Mouse (Mus musculus): Measurements from ENCODE around the gene Nek8. TPM values are rescaled to one million over a fixed set of nuclear protein-coding genes. Genes with fewer than 3 reads are reported as not detected.
"Not testable (repeated sequence)": the region's sequence is repeated elsewhere in the genome, so short reads cannot be mapped to it uniquely, and the experiment has no call there.

The Nek8 gene
- total RNA-seq, 2 experiments from 2014 or later = 16.3 to 16.5 TPM

DNA sequence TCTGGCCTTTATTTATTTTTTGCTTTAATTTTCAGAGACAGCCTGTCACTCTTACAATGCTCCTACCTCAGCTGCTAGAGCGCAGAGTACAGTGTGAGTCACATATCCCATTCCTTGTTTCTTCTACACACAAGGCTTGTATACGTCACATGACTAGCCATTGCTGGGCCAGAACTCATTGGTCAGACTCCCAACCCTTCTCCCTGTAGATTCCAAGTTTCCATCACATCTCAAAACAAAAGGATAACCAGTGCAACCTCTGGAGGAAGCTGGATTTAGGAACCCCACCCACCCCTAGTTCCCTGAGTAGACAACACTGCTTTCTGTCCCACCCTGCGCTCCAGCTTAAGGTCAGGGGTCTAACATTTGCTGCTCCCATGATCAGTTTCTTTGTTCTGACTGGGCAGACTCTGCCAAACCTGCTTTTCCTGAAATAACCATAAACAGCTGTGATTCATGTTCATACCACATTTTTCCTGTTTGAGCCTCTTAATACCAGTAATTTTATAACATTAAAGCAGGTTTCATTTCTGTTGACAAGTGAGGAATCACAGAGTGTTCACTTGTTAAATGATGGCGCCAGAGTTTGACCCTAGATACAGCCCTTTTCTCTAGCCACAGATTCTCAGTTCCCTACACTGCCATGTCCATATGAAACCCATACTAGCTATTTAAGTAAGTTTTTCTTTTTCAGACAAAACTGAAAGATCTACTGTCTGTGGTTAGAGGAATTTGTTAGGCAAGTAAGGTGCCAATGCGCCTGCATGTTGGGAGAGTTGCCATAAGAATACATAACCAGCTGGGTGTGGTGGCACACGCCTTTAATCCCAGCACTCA is 29.6 kb downstream of the Nek8 start:
- no peak for DNase-seq (ENCODE audit: low spot score in 2 of 2)

GRCm38 (mm10) chr11:78146168-78146567 is 30.3 kb downstream of the Nek8 start:
- no peak for DNase-seq (ENCODE audit: low spot score in 2 of 2)

DNA sequence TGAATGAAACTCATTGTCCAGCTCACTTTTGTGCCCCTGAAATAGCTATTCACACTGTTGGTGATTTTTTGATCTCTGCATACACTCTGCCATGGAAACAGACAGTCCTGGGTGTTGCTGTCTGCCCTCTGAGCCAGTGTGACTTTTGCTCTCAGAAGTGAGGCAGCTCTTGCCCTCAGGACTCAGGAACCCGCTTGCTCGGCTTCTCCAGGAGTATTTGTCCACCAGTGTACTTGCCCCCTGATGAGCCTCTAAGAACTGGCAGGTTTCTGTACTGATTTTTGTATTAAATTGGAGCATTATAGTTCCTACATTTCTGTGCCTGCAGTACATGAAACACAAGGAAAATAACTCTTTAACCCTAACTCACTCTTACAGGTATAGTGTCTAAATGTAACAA is 33.0 kb downstream of the Nek8 start:
- DNase-seq (ENCODE audit: low spot score in 2 of 2) = no peak

DNA sequence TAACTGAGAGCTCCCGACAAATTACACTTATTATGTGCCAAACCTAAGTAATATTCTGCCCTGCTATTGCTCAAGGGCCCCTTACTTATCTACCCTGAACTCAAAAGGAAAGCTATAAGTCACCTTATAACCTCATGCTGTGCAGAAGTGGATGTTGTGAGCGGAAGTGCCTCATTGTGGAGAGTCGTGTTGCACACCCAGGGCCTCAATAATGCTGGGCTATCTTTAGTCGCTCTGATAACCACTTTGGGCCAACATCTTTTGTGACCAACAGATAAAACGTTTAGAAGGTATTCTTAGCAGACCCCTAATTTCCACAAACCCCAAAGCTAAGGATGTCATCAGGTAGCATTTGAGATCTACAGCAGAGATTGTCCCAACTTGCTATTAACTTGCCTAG is 35.8 kb downstream of the Nek8 start:
- no peak for DNase-seq (ENCODE audit: low spot score in 2 of 2)

DNA sequence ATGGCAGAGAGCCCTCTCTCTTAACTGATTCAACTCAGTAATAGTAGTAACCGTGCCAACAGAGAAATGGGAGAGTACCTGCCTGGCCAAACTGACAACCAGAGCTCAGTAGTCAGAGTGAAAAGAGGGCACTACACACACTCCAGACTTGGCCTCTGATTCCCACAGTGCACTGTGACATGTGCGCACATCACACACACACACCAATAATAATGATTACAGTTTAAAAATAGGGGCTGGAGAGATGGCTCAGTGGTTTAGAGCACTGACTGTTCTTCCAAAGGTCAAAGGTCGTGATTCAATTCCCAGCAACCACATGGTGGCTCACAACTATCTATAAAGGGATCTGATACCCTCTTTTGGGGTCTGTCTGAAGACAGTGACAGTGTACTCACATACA is 38.5 kb downstream of the Nek8 start:
- no peak for DNase-seq (ENCODE audit: low spot score in 2 of 2)

DNA sequence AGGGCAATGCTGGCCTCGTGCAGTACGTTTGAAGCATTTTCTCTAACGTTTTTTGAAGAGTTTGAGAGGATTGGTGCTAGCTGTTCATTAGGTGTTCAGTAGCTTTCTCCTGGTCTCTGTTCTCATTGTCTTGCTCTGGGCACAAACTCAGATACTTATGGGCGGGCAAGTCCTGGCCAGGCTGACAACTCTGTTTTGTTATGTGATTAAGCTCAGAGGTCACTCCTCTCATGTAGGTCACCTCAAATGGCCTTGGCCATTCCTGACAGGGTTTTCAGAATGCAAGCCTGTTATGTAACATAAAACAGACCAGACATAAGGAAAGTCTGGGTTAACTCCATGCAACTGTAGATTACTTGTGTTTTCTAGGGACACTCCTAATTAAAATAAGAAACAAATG is 38.9 kb downstream of the Nek8 start:
- DNase-seq (ENCODE audit: low spot score in 2 of 2) = no peak

- DNase-seq (ENCODE audit: low spot score in 2 of 2) = no peak
These were observed 40.3 kb downstream of the Nek8 start for GRCm38 (mm10) chr11:78136132-78136531.

- DNase-seq (ENCODE audit: low spot score in 2 of 2) = not testable (repeated sequence)
These were observed 41.2 kb downstream of the Nek8 start for GRCm38 (mm10) chr11:78135314-78135713.

DNA sequence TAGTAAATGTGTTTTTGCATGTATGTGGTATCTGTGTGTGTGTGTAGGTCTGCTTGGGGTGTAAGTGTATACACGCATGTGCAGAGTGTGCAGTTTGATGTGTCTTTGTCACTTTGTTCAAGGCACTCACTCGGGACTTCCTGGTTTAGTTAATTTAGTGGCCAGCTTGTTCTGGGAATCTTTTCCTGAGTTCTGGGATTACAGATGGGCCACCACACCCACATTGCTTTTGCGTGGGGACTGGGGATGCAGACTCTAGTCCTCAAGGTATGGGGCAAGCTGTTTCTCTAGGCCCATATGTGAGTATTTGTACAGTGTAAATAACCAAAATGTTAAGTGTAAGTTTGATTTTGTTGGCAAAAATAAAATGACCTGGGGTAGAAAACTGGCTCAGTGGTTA is 42.1 kb downstream of the Nek8 start:
- DNase-seq (ENCODE audit: low spot score in 2 of 2) = no peak

- DNase-seq (ENCODE audit: low spot score in 2 of 2) = no peak
These were observed 42.6 kb downstream of the Nek8 start for GRCm38 (mm10) chr11:78133915-78134314.

- DNase-seq (ENCODE audit: low spot score in 2 of 2) = no peak
These were observed 47.0 kb downstream of the Nek8 start for GRCm38 (mm10) chr11:78129458-78129857.

DNA sequence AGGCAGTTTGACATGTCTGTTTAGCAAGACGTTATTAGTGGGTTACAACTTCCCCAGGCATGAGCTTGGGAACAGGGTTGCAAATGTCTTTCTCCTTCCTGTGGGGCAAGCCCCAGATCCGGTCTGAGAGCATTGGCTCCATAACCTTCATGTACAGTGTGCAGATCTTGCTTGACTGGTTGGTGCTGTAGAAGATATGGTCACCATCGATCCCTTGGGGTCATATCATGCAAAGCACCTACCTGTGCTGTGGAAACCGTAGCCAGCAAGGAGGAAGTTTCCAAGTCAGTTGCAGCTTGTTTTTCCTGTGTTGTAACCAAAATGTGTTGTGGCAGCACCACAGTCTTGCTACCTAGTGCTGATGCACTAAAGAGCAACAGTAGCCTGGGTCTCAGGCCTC is 49.7 kb downstream of the Nek8 start:
- no peak for DNase-seq (ENCODE audit: low spot score in 2 of 2)

DNA sequence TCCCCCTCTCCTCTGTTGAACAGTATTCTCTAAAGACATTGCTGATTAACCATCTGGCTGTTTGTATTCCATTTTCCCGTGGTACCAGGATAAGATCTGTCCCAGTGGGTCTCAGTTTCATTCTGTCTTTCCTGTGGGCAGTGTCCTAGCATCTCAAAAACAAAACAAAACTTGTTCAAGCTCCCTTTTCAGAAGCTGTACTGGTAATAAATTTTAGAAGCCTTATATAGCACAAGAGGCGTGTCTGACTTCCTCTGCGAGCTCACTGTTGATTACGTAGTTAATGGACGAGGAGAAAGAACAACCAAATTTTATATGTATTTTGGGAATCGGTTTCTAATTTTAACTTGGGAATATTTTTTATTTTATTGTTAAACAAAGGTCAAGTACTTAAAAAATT is 50.8 kb downstream of the Nek8 start:
- DNase-seq (ENCODE audit: low spot score in 2 of 2) = no peak

- no peak for DNase-seq (ENCODE audit: low spot score in 2 of 2)
These were observed 52.7 kb downstream of the Nek8 start for GRCm38 (mm10) chr11:78123782-78124181.

GRCm38 (mm10) chr11:78122815-78123214 is 53.7 kb downstream of the Nek8 start:
- no peak for DNase-seq (ENCODE audit: low spot score in 2 of 2)

GRCm38 (mm10) chr11:78121176-78121575 is 55.3 kb downstream of the Nek8 start:
- DNase-seq (ENCODE audit: low spot score in 2 of 2) = no peak

DNA sequence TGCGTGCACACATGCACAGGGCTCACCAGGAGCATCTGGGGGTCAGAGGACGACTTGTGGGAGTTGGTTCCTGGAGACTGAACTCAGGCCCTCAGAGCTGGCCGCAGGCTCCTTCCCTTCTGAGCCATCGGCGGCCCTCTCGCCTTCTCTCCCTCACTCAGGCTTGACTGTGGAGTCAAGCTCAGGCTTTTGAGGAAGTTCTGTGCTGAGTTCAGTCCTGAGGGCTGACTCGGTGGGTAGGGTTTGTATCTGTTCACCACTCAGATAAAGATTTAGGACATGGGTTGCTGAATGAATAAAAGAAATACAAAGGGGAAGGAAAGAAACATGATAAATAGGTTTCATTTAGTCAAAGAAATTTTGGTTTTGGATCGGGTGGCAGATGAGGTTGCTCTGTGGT is 56.6 kb downstream of the Nek8 start:
- no peak for DNase-seq (ENCODE audit: low spot score in 2 of 2)

DNA sequence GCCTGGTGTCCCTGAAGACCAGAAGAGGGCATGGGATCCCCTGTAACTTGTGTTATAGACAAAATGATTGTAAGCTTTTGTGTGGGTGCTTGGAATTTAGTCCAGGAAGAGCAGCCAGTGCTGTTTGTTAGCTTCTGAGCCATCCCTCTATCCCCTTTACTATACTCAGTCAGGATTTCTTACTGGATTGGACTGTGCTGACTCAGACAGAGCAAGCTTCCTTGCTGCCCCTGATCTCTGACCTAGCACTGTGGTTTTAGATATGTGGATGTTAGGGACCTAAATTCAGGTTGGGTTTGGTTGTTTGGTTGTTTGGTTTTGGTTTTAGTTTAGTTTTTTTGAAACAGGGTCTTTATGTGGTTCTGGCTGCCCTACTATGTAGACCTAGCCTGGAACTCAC is 58.0 kb downstream of the Nek8 start:
- DNase-seq (ENCODE audit: low spot score in 2 of 2) = no peak

DNA sequence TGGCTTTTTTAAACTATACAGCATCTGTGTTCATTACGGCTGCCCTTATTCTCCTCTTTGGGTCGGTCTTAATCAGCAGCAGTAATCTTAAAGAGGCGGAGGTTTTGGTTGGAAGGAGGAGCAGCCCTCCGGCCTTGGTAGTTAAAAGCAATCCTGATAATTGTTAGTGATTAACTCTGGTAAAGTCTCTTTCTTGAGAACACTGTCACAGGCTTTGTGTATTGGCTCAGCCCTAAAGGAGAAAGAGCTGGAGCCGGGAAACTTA is 60.4 kb downstream of the Nek8 start:
- DNase-seq (ENCODE audit: low spot score in 2 of 2) = no peak

Measured in adrenal gland, postnatal 4 days (tissue).